Mouse (Mus musculus) E14TG2a.4 (cell line): ENCODE measurements around the gene Hist1h4f.
"Not testable (repeated sequence)": the region's sequence is repeated elsewhere in the genome, so short reads cannot be mapped to it uniquely, and the experiment has no call there.

Source experiments
- H3K27me3 ChIP-seq: 2 replicates; pipeline ENCODE4 v1.6.1; 2014; ENCODE audit warnings: low read length, control low read depth; ENCODE audit not compliant: insufficient read depth
- H3K36me3 ChIP-seq: 2 replicates; pipeline ENCODE4 v1.6.1; 2014; ENCODE audit warnings: low read length, control low read depth; ENCODE audit not compliant: insufficient read depth
- H3K4me1 ChIP-seq: replicated peaks from 2 replicates; pipeline ENCODE4 v1.6.1; 2014; ENCODE audit warnings: low read depth, low read length, control low read depth
- H3K4me3 ChIP-seq: replicated peaks from 2 replicates; pipeline ENCODE4 v1.5.1; 2014; ENCODE audit warnings: mild to moderate bottlenecking, low read length
- H3K9me3 ChIP-seq: 2 replicates; pipeline ENCODE4 v1.6.1; 2014; ENCODE audit warnings: low read length, control low read depth
- CTCF ChIP-seq: conservative IDR thresholded peaks from 2 replicates; pipeline ENCODE4 v1.5.1; 2014; ENCODE audit warnings: low read length
- NANOG ChIP-seq: IDR thresholded peaks from 2 replicates; pipeline ENCODE4 v1.6.1; 2014; ENCODE audit warnings: borderline replicate concordance, low read length, mixed read lengths
- POU5F1 ChIP-seq: IDR thresholded peaks from 2 replicates; pipeline ENCODE4 v1.6.1; 2014; ENCODE audit warnings: low read length, borderline replicate concordance

The Hist1h4f gene

GRCm38 (mm10) chr13:23551146-23551834 is at the start of gene Hist1h4f:
Hist1h4f (minus strand) TSS chr13:23551648.
- H3K4me3 ChIP-seq: peak within 1 kb of the TSS; percentile 75
- H3K4me1 ChIP-seq: peaks cover 26% of the 10 kb centered on the region
- not testable (repeated sequence) for H3K36me3 ChIP-seq, H3K27me3 ChIP-seq, H3K9me3 ChIP-seq

DNA sequence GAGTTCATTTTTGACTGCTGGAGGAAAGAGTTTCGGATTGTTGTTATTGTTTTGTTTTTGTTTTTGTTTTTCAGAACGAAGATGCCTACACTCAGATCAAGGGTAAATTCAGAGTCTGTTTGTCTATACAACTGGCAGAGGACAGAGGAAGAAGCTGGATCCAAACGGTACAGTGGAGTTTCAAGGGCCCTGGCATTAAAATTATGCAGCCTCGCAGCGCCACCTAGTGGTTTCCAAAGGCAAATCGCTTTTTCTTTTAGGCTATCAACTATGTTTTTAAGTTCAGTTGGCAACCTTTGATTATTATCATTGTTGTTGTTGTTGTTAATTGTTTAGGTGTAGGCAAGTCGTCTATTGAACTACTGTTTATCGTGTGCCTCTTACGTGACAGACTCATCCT is 46.5 kb upstream of the Hist1h4f start:
- Histone ChIP-seq H3K9me3 (peaks cover 14% of the 10 kb centered on the region), H3K27me3 (no peaks in the 10 kb centered on the region), H3K4me1 (peaks cover 40% of the 10 kb centered on the region), H3K4me3 (no peak overlapping the region), H3K36me3 (no peaks in the 10 kb centered on the region)
- peak; percentile 65 for TF ChIP-seq CTCF
- no peak for TF ChIP-seq POU5F1
- no peak for TF ChIP-seq NANOG

GRCm38 (mm10) chr13:23595622-23596372 is 44.3 kb upstream of the Hist1h4f start:
- H3K36me3 ChIP-seq: no peaks in the 10 kb centered on the region
- H3K4me1 ChIP-seq: peaks cover 47% of the 10 kb centered on the region
- H3K4me3 ChIP-seq: no peak overlapping the region
- peaks cover 33% of the 10 kb centered on the region for H3K9me3 ChIP-seq
- no peaks in the 10 kb centered on the region for H3K27me3 ChIP-seq
- no peak for TF ChIP-seq CTCF
- no peak for TF ChIP-seq POU5F1
- peak; percentile 22; the same call in 1 of the 2 replicates for TF ChIP-seq NANOG

DNA sequence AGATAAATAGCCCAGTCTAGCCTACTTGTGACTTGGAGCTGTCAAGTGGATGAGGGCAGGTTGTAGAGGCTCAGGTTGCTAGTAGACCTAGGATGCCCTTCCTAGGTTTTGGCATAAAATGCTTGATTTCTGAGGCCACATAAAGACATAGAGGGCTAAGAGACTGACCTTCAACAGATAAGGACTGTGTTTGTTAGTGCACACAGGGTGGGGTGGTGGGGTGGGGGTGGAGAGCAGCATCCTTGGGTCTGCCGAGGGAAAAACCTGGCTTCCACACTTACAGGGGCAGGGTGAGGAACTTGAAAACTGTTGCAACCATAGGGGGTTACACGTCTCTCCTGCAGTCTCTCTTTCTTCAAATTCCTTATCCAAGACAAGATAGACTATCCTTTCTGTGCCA is 43.7 kb upstream of the Hist1h4f start:
- Histone ChIP-seq H3K27me3 (no peaks in the 10 kb centered on the region), H3K9me3 (peaks cover 36% of the 10 kb centered on the region), H3K4me3 (no peak overlapping the region), H3K4me1 (peaks cover 47% of the 10 kb centered on the region), H3K36me3 (no peaks in the 10 kb centered on the region)
- TF ChIP-seq CTCF: no peak
- no peak for TF ChIP-seq POU5F1
- TF ChIP-seq NANOG: no peak

- Histone ChIP-seq H3K4me3 (no peak overlapping the region), H3K4me1 (peaks cover 58% of the 10 kb centered on the region), H3K36me3 (no peaks in the 10 kb centered on the region), H3K27me3 (no peaks in the 10 kb centered on the region), H3K9me3 (peaks cover 36% of the 10 kb centered on the region)
- TF ChIP-seq NANOG (no peak), CTCF (no peak), POU5F1 (no peak)
These were observed 41.8 kb upstream of the Hist1h4f start for GRCm38 (mm10) chr13:23593051-23593770.

- TF ChIP-seq NANOG: no peak
- TF ChIP-seq POU5F1: no peak
- TF ChIP-seq CTCF: no peak
- Histone ChIP-seq H3K27me3 (no peaks in the 10 kb centered on the region), H3K4me1 (peaks cover 61% of the 10 kb centered on the region), H3K36me3 (no peaks in the 10 kb centered on the region), H3K9me3 (peaks cover 36% of the 10 kb centered on the region), H3K4me3 (no peak overlapping the region)
These were observed 41.2 kb upstream of the Hist1h4f start for GRCm38 (mm10) chr13:23592614-23593013.

DNA sequence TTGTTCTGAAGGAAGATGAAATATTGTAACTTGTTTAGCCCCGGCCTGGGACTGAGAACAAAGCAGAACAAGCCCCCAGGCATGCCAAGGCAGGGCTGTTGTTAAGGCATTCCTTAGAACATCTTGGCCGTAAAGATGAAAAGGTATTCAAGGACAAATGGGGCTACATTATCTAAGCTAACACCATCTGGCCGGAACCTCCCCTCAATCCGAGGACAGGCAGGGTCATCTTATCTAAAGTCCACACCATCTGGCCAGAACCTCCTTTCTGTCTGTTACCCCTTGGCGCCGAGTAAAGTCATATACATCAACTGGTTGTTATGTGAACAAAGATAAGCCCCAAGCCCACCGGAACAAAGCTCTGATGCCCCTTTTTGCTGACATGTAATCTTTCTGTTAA is 40.4 kb upstream of the Hist1h4f start:
- H3K36me3 ChIP-seq, H3K27me3 ChIP-seq, H3K4me3 ChIP-seq: not testable (repeated sequence)
- peaks cover 61% of the 10 kb centered on the region for H3K4me1 ChIP-seq
- H3K9me3 ChIP-seq: peaks cover 36% of the 10 kb centered on the region

DNA sequence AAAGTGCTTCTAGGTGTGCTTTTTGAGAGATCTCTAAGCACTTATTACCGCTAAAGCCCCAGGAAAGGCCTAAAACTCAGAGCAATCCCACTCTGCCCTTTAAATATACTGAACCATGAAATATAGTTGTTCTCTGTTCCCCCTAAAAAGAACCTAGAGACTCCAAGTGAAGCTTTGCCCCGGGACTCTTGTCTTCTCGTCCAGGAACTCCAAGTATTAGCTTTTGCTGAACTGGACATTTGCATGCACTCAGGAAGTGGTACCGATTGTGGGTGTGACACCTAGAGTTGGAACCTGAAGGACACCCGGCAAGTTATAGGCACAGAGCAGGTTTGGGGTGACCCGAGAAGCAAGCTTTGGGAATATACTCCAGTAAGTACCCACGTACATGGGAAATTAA is 39.8 kb upstream of the Hist1h4f start:
- Histone ChIP-seq H3K9me3 (peaks cover 36% of the 10 kb centered on the region), H3K4me3 (no peak overlapping the region), H3K36me3 (no peaks in the 10 kb centered on the region), H3K27me3 (no peaks in the 10 kb centered on the region), H3K4me1 (peaks cover 59% of the 10 kb centered on the region)
- TF ChIP-seq CTCF: no peak
- no peak for TF ChIP-seq NANOG
- TF ChIP-seq POU5F1: no peak

GRCm38 (mm10) chr13:23586940-23587225 is 35.4 kb upstream of the Hist1h4f start:
- TF ChIP-seq CTCF (no peak), POU5F1 (no peak), NANOG (no peak)
- Histone ChIP-seq H3K4me1 (peaks cover 56% of the 10 kb centered on the region), H3K9me3 (peaks cover 14% of the 10 kb centered on the region), H3K27me3 (no peaks in the 10 kb centered on the region), H3K4me3 (peak overlapping the region; percentile 63), H3K36me3 (no peaks in the 10 kb centered on the region)
